Mouse (Mus musculus): ENCODE data around the gene Selenof.
A peak's percentile ranks its signal among the peaks of the same experiment; 100 is the strongest.

The Selenof gene

GRCm38 (mm10) chr3:144570047-144570815 lies at the start of gene Selenof, which contains the start of gene Hs2st1:
TSS of gene Selenof (plus strand) at chr3:144570304.
TSS of gene Hs2st1 (minus strand) at chr3:144570181.
- DNase-seq (ENCODE audit: low spot score), result peak; percentile 100

DNA sequence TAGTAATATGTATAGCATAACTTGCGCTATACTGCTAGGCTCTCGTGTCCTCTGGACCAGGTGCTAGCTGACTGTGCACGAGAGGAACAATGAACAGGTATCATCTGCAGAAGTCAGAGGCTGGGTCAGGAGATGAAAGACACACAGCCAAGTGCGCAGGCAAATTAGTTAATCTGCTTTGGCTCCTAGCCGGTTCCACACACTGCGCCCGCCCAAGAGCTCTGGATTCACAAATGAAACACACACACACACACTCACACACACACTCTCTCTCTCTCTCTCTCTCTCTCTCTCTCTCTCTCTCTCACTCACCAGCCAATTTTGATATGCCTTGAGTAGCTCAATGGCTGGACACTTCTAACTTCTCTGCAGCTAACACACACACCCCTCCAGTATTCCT lies 42.2 kb upstream of the Selenof start:
- DNase-seq (ENCODE audit: low spot score), result no peak

- DNase-seq (ENCODE audit: low spot score), result peak; percentile 63
These were observed 39.1 kb upstream of the Selenof start for GRCm38 (mm10) chr3:144531023-144531422.

- no peak for DNase-seq (ENCODE audit: low spot score)
These were observed 35.0 kb upstream of the Selenof start for GRCm38 (mm10) chr3:144535056-144535455.

DNA sequence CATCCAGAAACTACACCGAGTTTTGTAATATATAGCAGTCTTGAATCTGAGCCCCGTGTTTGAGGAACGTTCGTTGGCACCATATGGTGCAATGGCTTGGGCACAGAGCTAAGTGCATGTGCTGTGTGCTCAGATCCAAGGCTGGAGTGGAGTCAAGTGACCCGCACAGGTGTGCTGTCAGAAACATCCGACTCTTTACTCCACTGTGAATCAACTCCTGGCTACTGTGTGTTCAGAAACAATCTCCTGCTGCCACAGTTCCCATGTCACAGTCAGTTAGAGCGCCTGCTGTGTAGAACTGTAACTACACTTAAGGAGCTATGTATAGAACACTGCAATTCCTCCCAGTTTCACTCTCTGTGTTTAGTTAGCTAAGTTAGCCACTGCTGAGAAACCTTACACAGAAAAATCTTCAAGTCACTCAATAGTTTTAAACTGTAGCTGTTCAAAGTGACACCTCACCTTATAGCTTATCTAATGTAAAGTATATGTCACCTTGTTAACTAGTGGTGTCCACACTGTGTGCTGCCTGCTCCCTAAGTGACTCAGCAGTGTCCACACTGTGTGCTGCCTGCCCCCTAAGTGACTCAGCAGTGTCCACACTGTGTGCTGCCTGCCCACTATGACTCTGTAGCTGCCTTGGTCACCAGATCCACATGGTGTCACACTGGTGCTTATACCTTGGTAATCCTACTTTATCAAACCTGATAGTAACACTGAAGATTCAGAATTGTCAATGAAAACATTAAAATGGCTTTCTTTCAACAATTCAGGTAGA lies 32.8 kb upstream of the Selenof start:
- DNase-seq (ENCODE audit: low spot score), result no peak

- no peak for DNase-seq (ENCODE audit: low spot score)
These were observed 31.1 kb upstream of the Selenof start for GRCm38 (mm10) chr3:144539051-144539450.

GRCm38 (mm10) chr3:144540805-144541204 lies 29.3 kb upstream of the Selenof start:
- DNase-seq (ENCODE audit: low spot score), result peak; percentile 48

GRCm38 (mm10) chr3:144541906-144542438 lies 28.1 kb upstream of the Selenof start:
- DNase-seq (ENCODE audit: low spot score), result no peak

- DNase-seq (ENCODE audit: low spot score), result no peak
These were observed 25.0 kb upstream of the Selenof start for GRCm38 (mm10) chr3:144545152-144545551.

DNA sequence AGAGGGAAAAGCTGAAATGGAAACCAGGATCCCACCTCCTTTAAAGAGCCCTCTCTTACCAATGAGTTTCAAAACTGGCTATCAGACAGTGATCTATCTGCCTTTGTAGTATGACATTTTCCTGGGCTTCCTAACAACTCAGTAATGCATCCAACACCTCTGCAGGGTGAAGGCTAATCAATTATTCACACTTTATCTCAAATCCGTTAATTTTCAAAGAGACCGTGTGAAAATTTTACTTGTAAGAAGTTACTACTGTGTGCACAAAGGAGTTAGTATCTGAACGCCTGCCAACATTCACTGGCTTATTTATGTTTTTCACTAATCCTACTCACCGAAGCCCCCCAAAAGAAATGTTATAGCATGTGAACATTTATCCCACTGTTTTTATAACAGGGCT lies 24.3 kb upstream of the Selenof start:
- DNase-seq (ENCODE audit: low spot score), result no peak

DNA sequence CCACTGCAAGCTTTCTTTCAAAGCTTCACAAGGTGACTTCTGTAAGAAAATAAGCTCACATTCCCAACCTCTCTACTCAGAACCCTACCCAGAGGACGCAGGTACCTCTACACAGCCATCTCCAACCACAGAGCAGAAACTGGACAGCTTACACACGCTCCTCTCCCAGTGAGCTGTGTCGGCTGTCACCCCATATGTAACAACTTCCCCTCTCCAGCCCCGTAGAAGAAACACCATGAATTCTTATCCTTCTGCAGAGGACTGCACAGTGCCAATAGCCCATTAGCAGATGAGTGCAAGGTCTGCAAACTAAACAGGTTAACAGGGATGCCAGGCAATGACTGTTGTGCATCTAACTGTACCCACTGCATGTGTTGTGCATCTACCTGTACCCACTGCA lies 23.6 kb upstream of the Selenof start:
- no peak for DNase-seq (ENCODE audit: low spot score)

DNA sequence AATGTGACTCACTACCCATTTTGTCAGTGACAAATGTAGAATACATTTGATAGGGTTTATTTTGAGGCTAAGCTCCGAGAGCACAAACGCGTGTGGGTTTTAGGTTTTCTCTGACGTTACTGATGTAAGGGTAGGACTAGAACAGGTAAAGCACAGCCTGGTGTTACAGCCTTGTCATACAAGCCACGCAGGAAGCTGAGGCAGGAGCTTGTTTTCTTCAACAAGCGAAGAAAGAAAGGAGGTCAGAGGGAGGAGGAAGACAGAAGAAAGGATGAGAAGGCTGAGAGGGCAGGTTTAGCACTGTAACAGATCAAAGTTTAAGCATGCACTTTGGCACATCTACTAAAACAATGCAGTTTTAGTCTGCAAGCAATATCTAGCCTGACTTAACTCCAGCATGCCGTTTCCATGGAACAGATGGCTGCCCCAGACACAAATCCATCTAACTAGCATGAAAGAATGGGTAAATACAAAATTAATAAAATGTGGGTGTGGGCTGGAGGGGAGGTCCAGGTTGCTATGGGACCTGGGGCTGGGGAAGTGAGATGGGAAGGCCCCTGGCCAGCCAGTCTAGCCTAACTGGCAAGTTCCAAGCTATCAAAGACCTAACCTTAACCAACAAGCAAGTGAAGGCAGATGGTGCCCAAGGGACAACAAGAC lies 21.8 kb upstream of the Selenof start:
- no peak for DNase-seq (ENCODE audit: low spot score)

- DNase-seq (ENCODE audit: low spot score), result no peak
These were observed 20.1 kb upstream of the Selenof start for GRCm38 (mm10) chr3:144550036-144550435.

- no peak for DNase-seq (ENCODE audit: low spot score)
These were observed 19.4 kb upstream of the Selenof start for GRCm38 (mm10) chr3:144550659-144551058.

DNA sequence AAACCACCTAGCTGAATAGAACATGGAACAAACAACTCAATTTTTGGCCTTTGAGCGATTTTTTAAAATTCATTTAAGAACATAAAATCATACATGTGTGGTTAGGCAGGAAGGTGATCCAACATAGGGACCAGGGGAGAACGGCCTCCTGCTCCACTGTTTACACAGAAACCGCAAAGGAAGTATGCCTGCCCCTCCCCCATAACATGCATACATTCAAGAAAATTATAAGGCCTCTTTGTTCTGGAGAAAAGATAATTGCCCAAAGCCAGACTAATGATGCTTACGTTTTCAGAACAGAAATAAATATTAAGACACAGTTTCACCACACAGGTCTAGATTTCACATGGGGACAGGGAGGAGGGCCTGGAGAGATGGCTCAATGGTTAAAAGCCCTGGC lies 18.7 kb upstream of the Selenof start:
- no peak for DNase-seq (ENCODE audit: low spot score)

GRCm38 (mm10) chr3:144553942-144554341 lies 16.2 kb upstream of the Selenof start:
- DNase-seq (ENCODE audit: low spot score), result peak; percentile 71

DNA sequence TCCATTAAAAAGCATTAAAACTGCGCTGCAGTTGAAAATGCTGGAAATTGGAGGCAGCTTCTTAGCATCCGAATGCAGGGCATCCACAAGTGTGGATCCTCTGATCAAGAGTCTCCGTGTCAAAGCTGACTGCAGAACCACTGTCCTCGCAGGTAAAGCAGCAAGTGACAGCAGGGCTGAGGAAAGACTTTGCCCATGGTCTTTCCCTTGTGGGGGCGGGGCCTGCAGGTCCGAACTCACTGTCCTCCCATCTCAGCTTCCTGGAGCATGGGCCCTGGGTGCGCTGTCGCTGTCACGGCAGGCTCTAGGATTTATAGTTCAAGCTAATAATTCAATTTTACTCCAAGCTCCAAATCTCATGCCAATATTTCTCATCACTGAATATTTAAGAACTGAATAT lies 15.6 kb upstream of the Selenof start:
- no peak for DNase-seq (ENCODE audit: low spot score)

- no peak for DNase-seq (ENCODE audit: low spot score)
These were observed 15.0 kb upstream of the Selenof start for GRCm38 (mm10) chr3:144555144-144555543.

DNA sequence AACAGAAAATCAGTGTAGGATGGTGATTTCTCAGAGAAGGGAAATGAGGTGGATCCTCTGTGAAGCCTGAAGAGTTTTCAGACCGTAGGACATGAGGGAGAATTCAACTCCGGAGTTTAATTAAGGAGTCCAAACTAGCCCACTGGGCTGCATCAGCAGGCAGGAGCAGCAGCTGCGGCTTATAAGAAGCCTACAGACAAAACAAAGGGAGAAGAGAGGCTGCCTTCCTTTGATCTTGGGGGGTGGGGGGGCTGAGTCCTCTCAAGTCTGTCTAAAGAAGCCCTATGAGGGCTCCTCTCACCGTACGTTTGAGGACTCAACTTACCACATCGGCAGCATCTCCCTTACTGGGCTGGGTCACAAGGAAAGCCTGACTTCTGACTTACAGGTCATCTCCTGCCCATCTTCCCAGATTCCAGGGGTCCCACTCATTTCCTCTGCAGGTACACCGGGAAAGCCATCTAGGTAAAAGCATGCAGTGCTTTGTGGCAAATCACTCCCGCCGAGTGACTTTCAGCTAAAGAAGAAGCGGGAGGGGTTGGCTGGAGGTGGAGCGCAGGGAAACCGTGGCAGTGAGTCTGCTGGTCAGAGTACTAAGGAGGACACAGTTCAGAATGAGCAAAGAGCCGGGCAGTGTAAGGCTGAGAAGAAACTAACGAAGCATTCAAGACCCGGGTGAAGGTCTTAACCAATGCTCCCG lies 13.3 kb upstream of the Selenof start:
- DNase-seq (ENCODE audit: low spot score), result peak; percentile 63

DNA sequence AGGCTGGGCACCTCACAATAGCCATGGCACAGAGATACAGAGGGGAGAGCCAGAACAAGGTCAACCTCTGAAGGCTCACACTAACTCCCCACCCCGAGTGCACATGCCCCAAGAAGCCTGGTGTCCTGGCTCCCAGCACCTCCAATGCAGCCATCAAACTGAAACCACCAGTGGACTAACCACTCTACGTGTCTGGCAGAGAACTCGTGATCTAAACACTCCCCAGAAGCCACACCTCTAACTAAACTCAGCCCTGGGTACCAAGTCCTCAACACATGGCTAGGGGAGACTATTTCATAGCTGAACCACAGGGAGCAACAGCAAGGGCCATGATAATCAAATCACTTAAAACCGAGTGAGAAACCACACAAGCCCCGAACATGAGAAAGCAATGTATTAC lies 11.8 kb upstream of the Selenof start:
- DNase-seq (ENCODE audit: low spot score), result no peak

DNA sequence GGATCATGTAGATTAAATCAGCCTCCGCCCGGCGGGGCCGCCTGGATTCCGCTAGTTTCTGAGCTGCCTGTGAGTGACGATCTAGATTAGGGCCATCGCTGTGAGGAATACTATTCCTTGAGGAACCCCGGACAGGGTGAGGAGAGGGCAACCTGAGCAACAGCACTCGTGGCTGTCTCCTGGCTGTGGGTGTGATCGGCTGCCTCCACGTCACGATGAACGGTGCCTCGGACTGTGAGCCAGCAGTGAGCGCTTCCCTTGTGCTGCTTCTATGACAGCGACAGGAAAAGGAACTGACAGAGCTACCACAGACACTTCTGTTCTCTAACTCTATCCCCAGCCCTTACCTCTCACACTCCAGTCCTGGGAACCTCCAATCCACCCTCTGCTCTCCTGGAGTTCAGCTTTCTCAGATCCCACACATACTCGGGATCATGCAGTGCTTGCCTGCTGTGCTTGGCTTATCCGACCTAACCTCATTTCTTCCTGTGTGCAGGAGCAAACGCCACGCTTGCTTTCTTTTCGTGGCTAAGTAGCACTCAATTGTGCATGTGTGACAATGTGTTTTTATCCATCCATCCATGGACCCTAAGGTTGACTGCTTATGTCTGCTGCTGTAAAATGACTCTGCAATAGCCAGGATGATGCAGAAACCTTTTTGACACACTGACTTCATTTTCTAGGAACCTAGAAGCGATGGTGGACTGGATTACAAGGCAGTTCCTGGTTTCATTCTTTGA lies 8.4 kb upstream of the Selenof start:
- DNase-seq (ENCODE audit: low spot score), result no peak

Data from adipocyte (in vitro differentiated cells).